In genomic region chr12:24708824-24709218, GRCm38 (mm10) we compare ENCODE assay signal across 8 mouse cellular contexts. TPM values are rescaled to one million over a fixed set of nuclear protein-coding genes. Genes with fewer than 3 reads are reported as not detected.
A peak's percentile ranks its signal among the peaks of the same experiment; 100 is the strongest.
DNase-seq lines count a peak whose midpoint lies in the region; ATAC-seq and TF ChIP-seq lines count a peak whose summit lies in the region.

No protein-coding gene starts in this region.

- peak overlapping the region; percentile 77 for H3K9ac ChIP-seq in limb, embryonic 14.5 days (ENCODE audit: low read depth, low read length, severe bottlenecking)
- H3K9ac ChIP-seq in stomach, postnatal 0 days (ENCODE audit: low read length): peak overlapping the region; percentile 74; the same call in 1 of the 2 replicates

- TF ChIP-seq EP300 in stomach, postnatal 0 days (optimal IDR thresholded peaks at IDR 0.05): no peak

- peaks cover 13% of the 10 kb centered on the region for H3K4me1 ChIP-seq in spleen, adult 2 months (ENCODE audit: control insufficient read depth, insufficient read depth, insufficient read length)
- peaks cover 29% of the 10 kb centered on the region for H3K4me1 ChIP-seq in limb, embryonic 14.5 days (ENCODE audit: control insufficient read depth, insufficient read depth, low read length)
- no peaks in the 10 kb centered on the region for H3K4me1 ChIP-seq in stomach, postnatal 0 days (replicated peaks; ENCODE audit: control insufficient read depth, insufficient read depth)

- no peak for TF ChIP-seq POLR2A in spleen, adult 2 months (IDR thresholded peaks at IDR 0.05; ENCODE audit: low read depth, low read length)
- TF ChIP-seq POLR2A in limb, embryonic 14.5 days (IDR thresholded peaks at IDR 0.05; ENCODE audit: borderline replicate concordance, extremely low read depth, insufficient read depth, insufficient read length): no peak

- H3K9me3 ChIP-seq in limb, embryonic 14.5 days (ENCODE audit: control insufficient read depth, low read length): no peaks in the 10 kb centered on the region
- no peaks in the 10 kb centered on the region for H3K9me3 ChIP-seq in stomach, postnatal 0 days (ENCODE audit: control insufficient read depth, low read length)

- WGBS in spleen, adult 2 months: 2% methylated on average over 17 of the region's 17 CpGs
- 2% methylated on average over 17 of the region's 17 CpGs for WGBS in limb, embryonic 14.5 days
- 1% methylated on average over 17 of the region's 17 CpGs for WGBS in stomach, postnatal 0 days

- H3K36me3 ChIP-seq in spleen, adult 2 months (ENCODE audit: control insufficient read depth, insufficient read depth, low read length): no peaks in the 10 kb centered on the region
- H3K36me3 ChIP-seq in limb, embryonic 14.5 days (ENCODE audit: control insufficient read depth, insufficient read depth, low read length): peaks cover 35% of the 10 kb centered on the region
- H3K36me3 ChIP-seq in stomach, postnatal 0 days (ENCODE audit: control insufficient read depth, insufficient read depth, low read length): peaks cover 3% of the 10 kb centered on the region; the same call in 1 of the 2 replicates

- 0 out of 2 replicates have a peak, but pooled peaks cover 2% of the 10 kb centered on the region for H3K27me3 ChIP-seq in spleen, adult 2 months (ENCODE audit: control insufficient read depth, insufficient read depth, low read length)
- H3K27me3 ChIP-seq in limb, embryonic 14.5 days (ENCODE audit: control insufficient read depth, insufficient read depth, low read length): no peaks in the 10 kb centered on the region
- no peaks in the 10 kb centered on the region for H3K27me3 ChIP-seq in stomach, postnatal 0 days (ENCODE audit: control insufficient read depth, insufficient read depth, low read length)

- peak; percentile 35 for DNase-seq in adrenal gland, postnatal 14 days
- DNase-seq in adrenal gland, postnatal 4 days (ENCODE audit: low spot score in 2 of 2): no peak
- no peak for DNase-seq in spleen, adult 2 months (ENCODE audit: low read depth in 1 of 2, low spot score in 2 of 2)
- no peak for DNase-seq in spleen, adult 12 weeks (ENCODE audit: low spot score)
- no peak for DNase-seq in limb, embryonic 14.5 days (ENCODE audit: low spot score)
- DNase-seq in stomach, postnatal 0 days (ENCODE audit: low spot score): no peak
- no peak for DNase-seq in frontal cortex, postnatal 10 days (ENCODE audit: low spot score in 2 of 2)

- TF ChIP-seq CTCF in spleen, adult 2 months (IDR thresholded peaks at IDR 0.05; ENCODE audit: extremely low read depth, insufficient read depth, insufficient read length, insufficient replicate concordance): no peak
- no peak for TF ChIP-seq CTCF in stomach, postnatal 0 days (IDR thresholded peaks at IDR 0.05; ENCODE audit: low read depth)

- no peak overlapping the region; the same call in 1 of the 2 replicates for H3K27ac ChIP-seq in spleen, adult 2 months (ENCODE audit: insufficient read depth, low read length)
- H3K27ac ChIP-seq in limb, embryonic 14.5 days (replicated peaks; ENCODE audit: low read depth, low read length): peak overlapping the region; percentile 9
- H3K27ac ChIP-seq in stomach, postnatal 0 days (replicated peaks): no peak overlapping the region

- H3K4me3 ChIP-seq in spleen, adult 2 months (ENCODE audit: extremely low read depth, insufficient read depth, insufficient read length): peak overlapping the region; percentile 96
- H3K4me3 ChIP-seq in limb, embryonic 14.5 days (replicated peaks; ENCODE audit: low read length): peak overlapping the region; percentile 93
- peak overlapping the region; percentile 87 for H3K4me3 ChIP-seq in stomach, postnatal 0 days (ENCODE audit: low read depth, low read length)

- peak overlapping the region; percentile 85 for H3K4me2 ChIP-seq in limb, embryonic 14.5 days (replicated peaks; ENCODE audit: low read depth, low read length, severe bottlenecking)
- peak overlapping the region; percentile 80 for H3K4me2 ChIP-seq in stomach, postnatal 0 days (replicated peaks; ENCODE audit: low read depth)

- no peak for ATAC-seq in limb, embryonic 14.5 days (ENCODE audit: low FRiP score, low read depth)
- no peak for ATAC-seq in stomach, postnatal 0 days (ENCODE audit: low FRiP score, low TSS enrichment)
- no peak for ATAC-seq in erythroid progenitor cell, adult 5-6 weeks (replicated peaks; ENCODE audit: low FRiP score, poor library complexity, severe bottlenecking)

RNA-seq across cellular contexts. Expression of gene Rrm2, which starts 0.8 kb away (rescaled TPM):
- total RNA-seq in adrenal gland, postnatal 14 days (2021): 42.1 and 56.4 TPM in 2 replicates
- total RNA-seq in adrenal gland, postnatal 4 days (2021): 10 to 100 TPM; 75.1 to 95.2 TPM
- polyA plus RNA-seq in spleen, adult 2 months (2012; rRNA removed): 12.7 and 23.1 TPM in 2 replicates
- polyA plus RNA-seq in limb, embryonic 14.5 days (2012; rRNA removed): 60.6 and 67.2 TPM in 2 replicates
- polyA plus RNA-seq in limb, embryonic 14.5 days (2014; fragmentation: Nextera tagmentation; extraction: Ambion mirVana): 128 and 135 TPM in 2 replicates
- 38.0 and 41.2 TPM in 2 replicates for polyA plus RNA-seq in stomach, postnatal 0 days (2015; fragmentation: Nextera tagmentation; extraction: Ambion mirVana)
- 647 and 687 TPM in 2 replicates for total RNA-seq in erythroid progenitor cell, adult 5-6 weeks (2015; ENCODE audit: low replicate concordance)
- 662 and 846 TPM in 2 replicates for total RNA-seq in erythroid progenitor cell, adult 5-6 weeks (2017; ENCODE audit: low replicate concordance)

RNA-seq across cellular contexts. Expression of gene Cys1, which starts 27.2 kb away (rescaled TPM):
- total RNA-seq in adrenal gland, postnatal 14 days (2021): 3.5 and 3.9 TPM in 2 replicates
- total RNA-seq in adrenal gland, postnatal 4 days (2021): 10 to 100 TPM in 1 of 2 experiments, 1 to 10 TPM in 1; 3.0 to 12.8 TPM
- polyA plus RNA-seq in spleen, adult 2 months (2012; rRNA removed): 2.2 and 2.7 TPM in 2 replicates
- polyA plus RNA-seq in limb, embryonic 14.5 days (2012; rRNA removed): 11.3 and 13.6 TPM in 2 replicates
- 8.9 and 11.2 TPM in 2 replicates for polyA plus RNA-seq in limb, embryonic 14.5 days (2014; fragmentation: Nextera tagmentation; extraction: Ambion mirVana)
- 1.4 and 1.9 TPM in 2 replicates for polyA plus RNA-seq in stomach, postnatal 0 days (2015; fragmentation: Nextera tagmentation; extraction: Ambion mirVana)
- not detected in 2 replicates for total RNA-seq in erythroid progenitor cell, adult 5-6 weeks (2015; ENCODE audit: low replicate concordance)
- total RNA-seq in erythroid progenitor cell, adult 5-6 weeks (2017; ENCODE audit: low replicate concordance): 0.39 TPM in 1 of 2 replicates, not detected in the other

RNA-seq across cellular contexts. Expression of gene Klf11, which starts 57.7 kb away (rescaled TPM):
- total RNA-seq in adrenal gland, postnatal 14 days (2021): 13.7 and 17.3 TPM in 2 replicates
- 10 to 100 TPM; 30.7 TPM for total RNA-seq in adrenal gland, postnatal 4 days (2021)
- polyA plus RNA-seq in spleen, adult 2 months (2012; rRNA removed): 8.2 and 15.3 TPM in 2 replicates
- 12.1 and 15.6 TPM in 2 replicates for polyA plus RNA-seq in limb, embryonic 14.5 days (2012; rRNA removed)
- polyA plus RNA-seq in limb, embryonic 14.5 days (2014; fragmentation: Nextera tagmentation; extraction: Ambion mirVana): 13.3 and 16.4 TPM in 2 replicates
- polyA plus RNA-seq in stomach, postnatal 0 days (2015; fragmentation: Nextera tagmentation; extraction: Ambion mirVana): 9.8 and 11.3 TPM in 2 replicates
- total RNA-seq in erythroid progenitor cell, adult 5-6 weeks (2015; ENCODE audit: low replicate concordance): 30.6 and 40.0 TPM in 2 replicates
- 46.6 and 52.6 TPM in 2 replicates for total RNA-seq in erythroid progenitor cell, adult 5-6 weeks (2017; ENCODE audit: low replicate concordance)

Comparison
In these comparisons a context has a peak if more than half of its experiments do, and no peak if none do; other contexts are left out.
1. RNA of gene Rrm2, which starts 0.8 kb away (total RNA-seq): 647 to 846 TPM in erythroid progenitor cell, adult 5-6 weeks; 75.1 to 95.2 TPM in adrenal gland, postnatal 4 days and 42.1 to 56.4 TPM in adrenal gland, postnatal 14 days; every median in the first group is over 4 times any median in the second.
2. Peak in every context shown above with its lines, with median percentiles within 50 percentile points of each other: H3K4me3 ChIP-seq.